Mouse (Mus musculus): ENCODE data around the gene Syt16.

GRCm38 (mm10) chr12:74023260-74023659 lies 25.8 kb downstream of the Syt16 start:
- TF ChIP-seq CTCF (conservative IDR thresholded peaks at IDR 0.05; ENCODE audit: insufficient read depth, insufficient read length, low read depth, low read length) = no peak
- no peak for TF ChIP-seq POLR2A (IDR thresholded peaks at IDR 0.05; ENCODE audit: low read depth, low read length)

Measured in kidney, adult 2 months (tissue).